Mouse (Mus musculus): ENCODE results near the gene Cep131.

DNA sequence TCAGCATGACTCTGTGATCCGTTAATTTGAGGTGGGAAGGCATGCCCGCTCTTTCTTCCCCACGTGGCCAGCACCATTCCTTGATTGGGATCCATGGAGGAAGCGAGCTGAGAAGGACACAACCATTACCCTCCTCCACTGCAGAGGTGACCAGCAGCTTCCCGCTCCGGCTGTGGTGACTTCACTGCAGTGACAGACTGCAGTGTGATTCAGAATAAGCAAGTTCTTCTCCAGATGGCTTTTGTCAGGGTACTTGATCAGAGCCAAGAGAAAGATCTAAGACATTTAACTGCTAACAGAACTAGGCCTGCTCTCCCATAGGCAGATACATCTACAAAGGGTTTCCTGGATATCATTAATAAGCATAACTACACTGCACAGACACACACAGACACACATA lies 6.3 kb downstream of the Cep131 start:
- no peak for TF ChIP-seq CTCF (IDR thresholded peaks at IDR 0.05; ENCODE audit: low read depth, low read length)
- no peak for TF ChIP-seq POLR2A (IDR thresholded peaks at IDR 0.05; ENCODE audit: extremely low read depth, insufficient read depth, low read length)

Data from liver, adult 2 months (tissue).